ENCODE assay signal across 19 mouse cellular contexts in genomic region chr9:13525075-13525474, GRCm38 (mm10).
DNase-seq lines count a peak whose midpoint lies in the region; ATAC-seq lines count a peak whose summit lies in the region.
"Had no signal": no experiment of that assay in that cellular context is flagged by ENCODE, and none has a peak within 500 bp of the region (broad histone marks: within the 10 kb centered on the region; RNA-seq: fewer than 3 reads in every experiment).

No protein-coding gene starts in this region.

- H3K36me3 ChIP-seq in embryonic facial prominence, embryonic 13.5 days, result no peaks in the 10 kb centered on the region
- no peaks in the 10 kb centered on the region for H3K36me3 ChIP-seq in embryonic facial prominence, embryonic 10.5 days (replicated peaks)
- H3K36me3 ChIP-seq in kidney, embryonic 14.5 days (ENCODE audit: control insufficient read depth, insufficient read depth, low read length), result no peaks in the 10 kb centered on the region
- H3K36me3 ChIP-seq in neural tube, embryonic 13.5 days, result no peaks in the 10 kb centered on the region
- H3K36me3 ChIP-seq in midbrain, embryonic 16.5 days (ENCODE audit: control insufficient read depth, insufficient read depth, low read length), result no peaks in the 10 kb centered on the region
- H3K36me3 ChIP-seq: G1E; heart, embryonic 10.5 days; limb, embryonic 15.5 days; midbrain, embryonic 12.5 days had no signal

- no peaks in the 10 kb centered on the region for H3K27me3 ChIP-seq in embryonic facial prominence, embryonic 13.5 days
- H3K27me3 ChIP-seq in embryonic facial prominence, embryonic 10.5 days (replicated peaks; ENCODE audit: low read depth, poor library complexity, severe bottlenecking), result no peaks in the 10 kb centered on the region
- no peaks in the 10 kb centered on the region for H3K27me3 ChIP-seq in kidney, embryonic 14.5 days (ENCODE audit: control insufficient read depth, insufficient read depth, low read length)
- no peaks in the 10 kb centered on the region for H3K27me3 ChIP-seq in neural tube, embryonic 13.5 days
- no peaks in the 10 kb centered on the region for H3K27me3 ChIP-seq in midbrain, embryonic 16.5 days (ENCODE audit: control insufficient read depth, insufficient read depth, low read depth, low read length)
- H3K27me3 ChIP-seq: limb, embryonic 15.5 days; midbrain, embryonic 12.5 days had no signal

- DNase-seq in embryonic facial prominence, embryonic 10.5 days (ENCODE audit: low spot score), result no peak
- no peak for DNase-seq in kidney, postnatal 14 days
- DNase-seq in neural tube, embryonic 10.5 days (ENCODE audit: extremely low spot score, low spot score), result no peak
- no peak for DNase-seq in spleen, postnatal 4 days (ENCODE audit: low spot score in 2 of 2)
- DNase-seq: cerebellum, postnatal 10 days; right cerebral cortex, adult 18-20 months; thymus, postnatal 14 days had no signal

- no peak overlapping the region for H3K4me2 ChIP-seq in embryonic facial prominence, embryonic 13.5 days
- H3K4me2 ChIP-seq in kidney, embryonic 14.5 days (replicated peaks; ENCODE audit: low read depth, low read length), result no peak overlapping the region
- no peak overlapping the region for H3K4me2 ChIP-seq in neural tube, embryonic 13.5 days
- no peak overlapping the region for H3K4me2 ChIP-seq in midbrain, embryonic 16.5 days (ENCODE audit: low read length)
- H3K4me2 ChIP-seq: limb, embryonic 15.5 days; midbrain, embryonic 12.5 days had no signal

- peak overlapping the region; percentile 75; the same call in 1 of the 2 replicates for H3K27ac ChIP-seq in embryonic facial prominence, embryonic 13.5 days
- no peak overlapping the region for H3K27ac ChIP-seq in embryonic facial prominence, embryonic 10.5 days (replicated peaks)
- H3K27ac ChIP-seq in kidney, embryonic 14.5 days (ENCODE audit: low read depth, low read length), result peak overlapping the region; percentile 70
- H3K27ac ChIP-seq in neural tube, embryonic 13.5 days (replicated peaks), result 0 out of 2 replicates have a peak overlapping the region, but pooled peaks have one; percentile 18
- H3K27ac ChIP-seq in midbrain, embryonic 16.5 days (ENCODE audit: low read length), result no peak overlapping the region
- H3K27ac ChIP-seq: heart, embryonic 10.5 days; left cerebral cortex, adult 2 months; midbrain, embryonic 12.5 days had no signal

- no peak overlapping the region for H3K9ac ChIP-seq in embryonic facial prominence, embryonic 13.5 days
- no peak overlapping the region for H3K9ac ChIP-seq in kidney, embryonic 14.5 days (ENCODE audit: low read depth, low read length)
- no peak overlapping the region for H3K9ac ChIP-seq in neural tube, embryonic 13.5 days
- H3K9ac ChIP-seq in midbrain, embryonic 16.5 days (ENCODE audit: low read depth, low read length), result no peak overlapping the region
- H3K9ac ChIP-seq: limb, embryonic 15.5 days; midbrain, embryonic 12.5 days had no signal

- 69% methylated on average over 1 of the region's 1 CpGs for WGBS in embryonic facial prominence, embryonic 13.5 days
- 95% methylated on average over 1 of the region's 1 CpGs for WGBS in embryonic facial prominence, embryonic 10.5 days
- WGBS in kidney, embryonic 14.5 days, result 55% methylated on average over 1 of the region's 1 CpGs
- WGBS in neural tube, embryonic 13.5 days, result 88% methylated on average over 1 of the region's 1 CpGs
- 91% methylated on average over 1 of the region's 1 CpGs for WGBS in midbrain, embryonic 16.5 days

- H3K4me1 ChIP-seq in embryonic facial prominence, embryonic 13.5 days, result peaks cover 35% of the 10 kb centered on the region
- H3K4me1 ChIP-seq in embryonic facial prominence, embryonic 10.5 days, result peaks cover 25% of the 10 kb centered on the region
- H3K4me1 ChIP-seq in kidney, embryonic 14.5 days (ENCODE audit: control insufficient read depth, insufficient read depth, low read length), result peaks cover 30% of the 10 kb centered on the region
- H3K4me1 ChIP-seq in neural tube, embryonic 13.5 days (replicated peaks), result peaks cover 36% of the 10 kb centered on the region
- peaks cover 2% of the 10 kb centered on the region; the same call in 1 of the 2 replicates for H3K4me1 ChIP-seq in midbrain, embryonic 16.5 days (ENCODE audit: control insufficient read depth, insufficient read depth, low read length)

- H3K9me3 ChIP-seq in embryonic facial prominence, embryonic 13.5 days, result no peaks in the 10 kb centered on the region
- H3K9me3 ChIP-seq in embryonic facial prominence, embryonic 10.5 days, result no peaks in the 10 kb centered on the region
- H3K9me3 ChIP-seq in kidney, embryonic 14.5 days (ENCODE audit: control insufficient read depth, low read length), result no peaks in the 10 kb centered on the region
- H3K9me3 ChIP-seq in neural tube, embryonic 13.5 days, result no peaks in the 10 kb centered on the region
- no peaks in the 10 kb centered on the region for H3K9me3 ChIP-seq in midbrain, embryonic 16.5 days (replicated peaks; ENCODE audit: control insufficient read depth, low read length, poor library complexity, severe bottlenecking)
- H3K9me3 ChIP-seq: G1E; heart, embryonic 10.5 days; limb, embryonic 15.5 days; midbrain, embryonic 12.5 days had no signal

- no peak for ATAC-seq in embryonic facial prominence, embryonic 13.5 days (ENCODE audit: insufficient number of reproducible peaks, insufficient read depth, low FRiP score, low TSS enrichment, low read depth)
- ATAC-seq in kidney, embryonic 14.5 days (ENCODE audit: low FRiP score, low TSS enrichment), result peak; percentile 19; the same call in 1 of the 2 replicates
- ATAC-seq in neural tube, embryonic 13.5 days (ENCODE audit: low read depth), result no peak
- ATAC-seq in midbrain, embryonic 16.5 days, result no peak
- ATAC-seq: CD4-positive, CD25-positive, alpha-beta regulatory T cell, adult 4 months; inflammation-experienced regulatory T-cells, adult 6 months had no signal

- no peak overlapping the region for H3K4me3 ChIP-seq in embryonic facial prominence, embryonic 13.5 days
- H3K4me3 ChIP-seq in embryonic facial prominence, embryonic 10.5 days, result no peak overlapping the region
- H3K4me3 ChIP-seq in kidney, embryonic 14.5 days (ENCODE audit: low read length), result no peak overlapping the region
- H3K4me3 ChIP-seq in neural tube, embryonic 13.5 days, result no peak overlapping the region
- no peak overlapping the region for H3K4me3 ChIP-seq in midbrain, embryonic 16.5 days (ENCODE audit: low read depth, low read length)
- H3K4me3 ChIP-seq: erythroblast, embryonic 14.5 days; heart, embryonic 10.5 days; left cerebral cortex, adult 2 months; limb, embryonic 15.5 days; midbrain, embryonic 12.5 days had no signal

Comparison
In these comparisons a context has a peak if more than half of its experiments do, and no peak if none do; other contexts are left out.
1. H3K27ac ChIP-seq: peak in embryonic facial prominence, embryonic 13.5 days (single experiment), kidney, embryonic 14.5 days (single experiment) and neural tube, embryonic 13.5 days (single experiment); none in embryonic facial prominence, embryonic 10.5 days (single experiment) and midbrain, embryonic 16.5 days (single experiment).